Mouse (Mus musculus): ENCODE results near the gene Stab2.

GRCm38 (mm10) chr10:86846926-86847467, 160.8 kb downstream of the Stab2 start:
- TF ChIP-seq POLR2A (IDR thresholded peaks at IDR 0.05; ENCODE audit: low read depth, low read length) (no peak), CTCF (conservative IDR thresholded peaks at IDR 0.05; ENCODE audit: insufficient read depth, insufficient read length, low read depth, low read length) (no peak)
